Comparison of ENCODE assay signal across 8 mouse cellular contexts in genomic region chr6:38636852-38637618, GRCm38 (mm10). TPM values are rescaled to one million over a fixed set of nuclear protein-coding genes. Genes with fewer than 3 reads are reported as not detected.
DNase-seq lines count a peak whose midpoint lies in the region; ATAC-seq and TF ChIP-seq lines count a peak whose summit lies in the region.

Klrg2 (minus strand) TSS chr6:38637242.

- TF ChIP-seq CTCF in brain, embryonic 14.5 days (IDR thresholded peaks at IDR 0.05; ENCODE audit: borderline replicate concordance, extremely low read depth, insufficient read depth, insufficient read length) = no peak
- TF ChIP-seq CTCF in stomach, postnatal 0 days (IDR thresholded peaks at IDR 0.05; ENCODE audit: low read depth) = no peak

- H3K9ac ChIP-seq in hindbrain, embryonic 13.5 days = peak within 1 kb of the TSS; percentile 68
- H3K9ac ChIP-seq in limb, embryonic 15.5 days = peak within 1 kb of the TSS; percentile 48
- H3K9ac ChIP-seq in midbrain, embryonic 13.5 days (replicated peaks) = peak within 1 kb of the TSS; percentile 64
- H3K9ac ChIP-seq in stomach, postnatal 0 days (ENCODE audit: low read length) = peak within 1 kb of the TSS; percentile 65

- no peak within 1 kb of the TSS for H3K27ac ChIP-seq in hindbrain, embryonic 13.5 days
- H3K27ac ChIP-seq in limb, embryonic 15.5 days = no peak within 1 kb of the TSS; the same call in 1 of the 2 replicates
- no peak within 1 kb of the TSS for H3K27ac ChIP-seq in midbrain, embryonic 13.5 days
- H3K27ac ChIP-seq in stomach, postnatal 0 days (replicated peaks) = peak within 1 kb of the TSS; percentile 67; the same call in 1 of the 2 replicates

- H3K4me1 ChIP-seq in hindbrain, embryonic 13.5 days (replicated peaks) = peaks cover 27% of the 10 kb centered on the region
- H3K4me1 ChIP-seq in limb, embryonic 15.5 days = peaks cover 20% of the 10 kb centered on the region
- peaks cover 19% of the 10 kb centered on the region for H3K4me1 ChIP-seq in midbrain, embryonic 13.5 days (replicated peaks)
- no peaks in the 10 kb centered on the region for H3K4me1 ChIP-seq in stomach, postnatal 0 days (replicated peaks; ENCODE audit: control insufficient read depth, insufficient read depth)

- peak within 1 kb of the TSS; percentile 97 for H3K4me2 ChIP-seq in hindbrain, embryonic 13.5 days
- H3K4me2 ChIP-seq in limb, embryonic 15.5 days = peak within 1 kb of the TSS; percentile 99
- H3K4me2 ChIP-seq in midbrain, embryonic 13.5 days (replicated peaks) = peak within 1 kb of the TSS; percentile 98
- peak within 1 kb of the TSS; percentile 100 for H3K4me2 ChIP-seq in stomach, postnatal 0 days (replicated peaks; ENCODE audit: low read depth)

- ATAC-seq in hindbrain, embryonic 13.5 days (ENCODE audit: low FRiP score) = peak; percentile 83
- peak; percentile 73 for ATAC-seq in limb, embryonic 15.5 days (ENCODE audit: insufficient number of reproducible peaks, low FRiP score, low TSS enrichment, low read depth)
- ATAC-seq in midbrain, embryonic 13.5 days = peak; percentile 84
- peak; percentile 88 for ATAC-seq in stomach, postnatal 0 days (ENCODE audit: low FRiP score, low TSS enrichment)

- peak; percentile 30 for DNase-seq in cerebellum, adult 9-11 months
- DNase-seq in cerebellum, adult 8-10 months = no peak
- peak; percentile 53 for DNase-seq in brain, embryonic 14.5 days (ENCODE audit: low read depth)
- peak; percentile 42 for DNase-seq in forelimb bud, embryonic 11.5 days (ENCODE audit: low read depth, low spot score)
- DNase-seq in stomach, postnatal 0 days (ENCODE audit: low spot score) = peak; percentile 87

- no peaks in the 10 kb centered on the region for H3K9me3 ChIP-seq in hindbrain, embryonic 13.5 days
- no peaks in the 10 kb centered on the region for H3K9me3 ChIP-seq in limb, embryonic 15.5 days
- H3K9me3 ChIP-seq in midbrain, embryonic 13.5 days = no peaks in the 10 kb centered on the region
- H3K9me3 ChIP-seq in stomach, postnatal 0 days (ENCODE audit: control insufficient read depth, low read length) = no peaks in the 10 kb centered on the region

- H3K36me3 ChIP-seq in hindbrain, embryonic 13.5 days = no peaks in the 10 kb centered on the region
- H3K36me3 ChIP-seq in limb, embryonic 15.5 days = no peaks in the 10 kb centered on the region
- H3K36me3 ChIP-seq in midbrain, embryonic 13.5 days = no peaks in the 10 kb centered on the region
- H3K36me3 ChIP-seq in stomach, postnatal 0 days (ENCODE audit: control insufficient read depth, insufficient read depth, low read length) = no peaks in the 10 kb centered on the region

- H3K4me3 ChIP-seq in hindbrain, embryonic 13.5 days = peak within 1 kb of the TSS; percentile 59
- H3K4me3 ChIP-seq in limb, embryonic 15.5 days = peak within 1 kb of the TSS; percentile 51
- H3K4me3 ChIP-seq in midbrain, embryonic 13.5 days (replicated peaks) = peak within 1 kb of the TSS; percentile 59
- peak within 1 kb of the TSS; percentile 59 for H3K4me3 ChIP-seq in stomach, postnatal 0 days (ENCODE audit: low read depth, low read length)

- WGBS in hindbrain, embryonic 13.5 days = 2% methylated on average over 59 of the region's 60 CpGs
- 1% methylated on average over 60 of the region's 60 CpGs for WGBS in limb, embryonic 15.5 days
- WGBS in midbrain, embryonic 13.5 days = 2% methylated on average over 60 of the region's 60 CpGs
- WGBS in stomach, postnatal 0 days = 1% methylated on average over 54 of the region's 60 CpGs

- TF ChIP-seq POLR2A in brain, embryonic 14.5 days (IDR thresholded peaks at IDR 0.05; ENCODE audit: borderline replicate concordance, extremely low read depth, insufficient read depth, insufficient read length, poor library complexity, severe bottlenecking) = no peak

- no peak for TF ChIP-seq EP300 in stomach, postnatal 0 days (optimal IDR thresholded peaks at IDR 0.05)

- H3K27me3 ChIP-seq in hindbrain, embryonic 13.5 days = peaks cover 79% of the 10 kb centered on the region
- H3K27me3 ChIP-seq in limb, embryonic 15.5 days = peaks cover 83% of the 10 kb centered on the region
- peaks cover 81% of the 10 kb centered on the region for H3K27me3 ChIP-seq in midbrain, embryonic 13.5 days
- H3K27me3 ChIP-seq in stomach, postnatal 0 days (ENCODE audit: control insufficient read depth, insufficient read depth, low read length) = peaks cover 6% of the 10 kb centered on the region

RNA-seq across cellular contexts. Expression of gene Klrg2, which starts in this region (rescaled TPM):
- polyA plus RNA-seq in brain, embryonic 14.5 days (2012; rRNA removed) = 0.18 and 0.36 TPM in 2 replicates
- 0.05 and 0.14 TPM in 2 replicates for polyA plus RNA-seq in hindbrain, embryonic 13.5 days (2015; fragmentation: Nextera tagmentation; extraction: Ambion mirVana)
- 3.8 and 4.4 TPM in 2 replicates for polyA plus RNA-seq in limb, embryonic 15.5 days (2015; fragmentation: Nextera tagmentation; extraction: Ambion mirVana)
- polyA plus RNA-seq in midbrain, embryonic 13.5 days (2015; fragmentation: Nextera tagmentation; extraction: Ambion mirVana) = 0.12 TPM in 1 of 2 replicates, not detected in the other
- polyA plus RNA-seq in stomach, postnatal 0 days (2015; fragmentation: Nextera tagmentation; extraction: Ambion mirVana) = 4.5 and 5.9 TPM in 2 replicates

Comparison
In these comparisons a context has a peak if more than half of its experiments do, and no peak if none do; other contexts are left out.
1. Peak in DNase-seq in brain, embryonic 14.5 days; RNA of the gene not detected or under 1 TPM.
2. Peak in ATAC-seq, H3K4me3 ChIP-seq, H3K9ac ChIP-seq and H3K4me2 ChIP-seq in hindbrain, embryonic 13.5 days; RNA of the gene not detected or under 1 TPM.
3. Peak in ATAC-seq, H3K4me3 ChIP-seq, H3K9ac ChIP-seq and H3K4me2 ChIP-seq in midbrain, embryonic 13.5 days; RNA of the gene not detected or under 1 TPM.